Mouse (Mus musculus): ENCODE results near the gene Wdr5b.
A peak's percentile ranks its signal among the peaks of the same experiment; 100 is the strongest.

Gene Wdr5b

DNA sequence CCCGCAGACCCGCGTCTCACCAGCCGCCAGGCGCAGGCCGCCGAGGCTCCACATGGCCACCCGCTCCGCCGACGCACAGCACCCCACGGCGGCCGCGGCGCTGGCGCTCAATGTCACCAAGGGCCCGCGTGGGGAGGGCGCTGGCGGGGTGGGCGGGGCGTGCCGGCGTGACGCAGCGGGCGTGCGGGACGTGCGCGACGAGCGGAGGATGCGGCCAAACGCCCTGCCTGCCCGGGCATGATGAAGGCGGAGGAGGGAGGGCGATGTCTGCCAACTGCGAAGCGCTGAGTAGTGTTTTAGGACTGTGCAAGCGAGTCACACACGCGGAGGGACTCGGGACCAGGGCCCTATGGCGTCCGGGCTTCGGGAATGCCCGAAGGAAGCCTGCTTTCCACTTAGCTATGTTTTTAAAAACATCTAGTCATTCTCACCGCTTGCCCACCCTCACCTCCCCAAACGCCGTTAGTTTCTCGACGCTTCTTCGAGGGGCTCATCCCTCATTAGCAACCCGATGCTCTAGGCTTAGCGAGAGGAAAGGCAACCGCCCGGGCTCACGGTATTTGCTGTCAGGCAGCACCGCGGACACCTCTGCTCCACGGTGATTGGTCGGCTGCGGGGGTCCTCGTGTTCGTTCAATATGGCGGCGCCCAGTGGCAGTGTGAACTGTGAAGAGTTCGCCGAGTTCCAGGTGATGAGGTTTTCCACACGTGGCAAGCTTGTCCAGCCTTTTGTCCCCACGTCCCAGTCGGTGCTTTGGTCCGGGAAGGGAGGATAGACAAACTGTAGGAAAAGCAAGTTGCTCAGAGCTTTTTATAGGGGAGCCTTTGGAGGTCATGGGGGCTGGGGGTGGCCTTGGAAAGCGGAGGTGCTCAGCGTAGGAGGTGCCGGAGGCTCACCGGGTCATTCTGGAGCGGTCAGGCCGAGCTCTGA, 30.7 kb downstream of the Wdr5b start, which contains the start of the genes Fam162a and Ccdc58:
Gene Fam162a, minus strand, starts transcription at position 145 of the 930 bp plus-strand sequence.
Gene Ccdc58, plus strand, starts transcription at position 236 of the 930 bp plus-strand sequence.
- peak; percentile 94 for DNase-seq

DNA sequence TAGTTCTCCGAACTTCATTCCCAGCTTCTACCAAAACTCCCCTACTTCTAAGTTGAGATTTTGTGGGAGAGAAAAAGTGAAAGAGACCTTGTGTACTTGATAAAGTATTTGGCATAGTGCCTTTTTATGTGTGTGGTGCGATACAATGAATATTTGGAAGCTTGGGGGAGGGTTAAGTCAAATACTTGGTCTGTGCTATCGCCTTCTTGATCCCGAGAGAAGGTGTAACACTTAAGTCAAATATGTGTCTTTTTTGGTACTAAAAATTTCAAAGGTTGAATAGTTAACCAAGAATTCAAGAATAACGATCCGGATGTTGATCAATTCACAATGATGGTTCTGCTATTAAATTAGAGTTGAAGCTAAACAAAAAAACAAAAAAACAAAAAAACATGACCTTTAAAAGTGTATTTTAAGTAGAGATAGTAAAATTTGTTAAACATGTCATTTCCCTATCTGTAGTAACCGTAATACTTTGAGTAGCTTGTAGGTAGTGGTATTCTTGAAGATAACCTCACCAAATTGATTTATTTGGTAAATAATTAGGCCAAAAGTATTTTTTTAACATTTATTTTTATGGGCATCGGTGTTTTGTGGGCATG, 31.5 kb downstream of the Wdr5b start:
- no peak for DNase-seq

GRCm38 (mm10) chr16:36074772-36075171, 33.8 kb downstream of the Wdr5b start:
- no peak for DNase-seq

DNA sequence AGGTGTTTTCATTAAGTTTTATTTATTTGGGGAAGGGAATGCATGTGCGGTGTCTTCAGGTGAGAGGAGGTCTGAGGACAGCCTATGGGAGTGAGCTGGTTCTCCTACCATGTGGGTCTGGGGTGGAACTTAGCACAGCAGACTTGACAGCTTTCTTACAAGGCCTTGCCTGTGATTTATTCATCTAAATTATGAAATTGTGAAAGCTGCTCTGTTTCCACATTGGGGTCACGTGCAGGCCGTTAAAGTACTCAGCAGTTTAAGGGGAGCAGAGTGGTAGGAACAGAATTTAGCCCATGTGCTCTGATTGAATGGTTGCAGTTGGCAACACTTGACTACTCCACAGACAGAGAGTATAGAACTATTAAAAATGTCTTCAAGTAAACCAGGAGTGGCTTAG, 38.9 kb downstream of the Wdr5b start:
- DNase-seq = no peak

- DNase-seq = no peak
Measured at GRCm38 (mm10) chr16:36087846-36088245, 46.9 kb downstream of the Wdr5b start.

DNA sequence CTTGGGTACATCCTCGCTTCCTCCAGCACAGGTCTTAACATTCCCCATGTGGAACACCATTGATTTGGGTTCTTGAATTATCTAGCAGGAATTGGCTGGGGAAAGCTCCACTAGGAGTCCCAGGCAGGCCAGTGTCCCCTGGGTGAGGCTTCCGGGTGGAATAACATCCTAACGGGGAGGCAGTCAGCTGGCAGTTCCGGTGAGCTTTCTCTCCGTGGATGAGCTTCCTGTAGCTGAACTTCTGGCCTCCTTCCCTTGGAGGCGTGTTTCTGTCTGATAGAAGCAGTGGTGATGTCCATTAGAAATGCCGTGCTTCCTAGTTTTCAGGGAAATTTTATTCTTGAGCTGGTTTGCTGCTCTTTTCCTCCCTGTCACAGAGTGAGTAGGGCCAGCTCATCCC, 48.1 kb downstream of the Wdr5b start:
- no peak for DNase-seq

DNA sequence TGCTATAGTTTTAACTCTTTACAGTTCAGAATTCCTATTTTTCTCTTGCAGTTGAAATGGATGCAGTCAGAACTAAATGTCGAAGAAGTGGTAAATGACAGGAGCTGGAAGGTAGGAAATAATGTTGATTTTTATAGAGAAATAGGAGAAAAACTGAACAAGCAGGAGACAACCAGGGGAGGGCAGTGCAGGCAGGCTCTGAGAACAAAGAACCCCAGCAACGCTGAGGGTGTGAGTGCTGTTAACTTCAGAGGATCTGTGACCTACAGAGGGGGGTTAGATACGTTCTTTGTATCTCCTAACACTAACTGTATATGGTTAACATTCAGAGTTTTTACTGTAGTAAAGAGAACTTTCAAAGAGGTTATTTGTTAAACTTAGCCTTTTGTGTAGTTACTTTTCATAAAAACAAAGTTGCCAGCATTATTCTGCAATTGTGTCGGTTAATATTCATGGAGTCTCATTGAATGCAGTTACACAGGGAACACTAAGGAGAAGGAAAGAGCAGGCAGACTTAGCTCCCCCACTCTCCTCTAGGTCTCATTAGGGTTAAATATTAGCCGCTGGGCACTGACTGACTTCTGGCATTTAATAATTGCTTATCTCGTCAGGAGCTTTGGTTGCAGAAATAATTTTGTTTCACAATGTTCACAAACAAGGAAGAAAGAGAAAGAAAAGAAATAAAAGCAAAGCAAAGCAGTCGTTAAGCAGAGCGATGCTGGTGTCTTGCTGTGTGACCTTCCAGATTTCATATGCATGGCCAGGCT, 49.0 kb downstream of the Wdr5b start:
- DNase-seq = no peak

GRCm38 (mm10) chr16:36090785-36091509, 50.0 kb downstream of the Wdr5b start:
- no peak for DNase-seq

Measured in right cerebral cortex, postnatal 4 days (tissue).